Mouse (Mus musculus): Measurements from ENCODE around the gene Csk.

DNA sequence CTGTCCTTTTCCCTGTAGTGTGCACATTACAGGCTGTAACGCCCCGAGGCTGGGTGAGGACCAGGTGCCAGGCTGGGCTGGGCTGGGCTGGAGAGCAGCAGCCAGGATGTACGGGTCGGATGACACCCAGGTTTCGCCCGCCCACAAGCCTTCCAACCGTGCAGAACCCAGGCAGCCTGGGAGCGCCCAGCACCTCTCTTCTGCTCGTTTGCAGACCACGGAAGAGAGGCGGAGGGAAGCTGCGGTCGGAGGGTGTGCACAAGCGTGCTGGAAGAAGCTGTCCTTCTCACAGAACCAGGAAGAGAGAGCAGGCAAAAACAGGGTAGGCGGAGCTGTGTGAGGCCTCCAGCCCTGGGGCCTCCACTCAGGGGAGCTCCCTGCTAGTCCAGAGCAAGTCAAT, 13.0 kb downstream of the Csk start:
- TF ChIP-seq CTCF (IDR thresholded peaks at IDR 0.05; ENCODE audit: low read depth, low read length) (no peak), TAL1 (conservative IDR thresholded peaks at IDR 0.05; ENCODE audit: low read depth, low read length) (no peak)

Data from G1E (cell line).